Mouse (Mus musculus): ENCODE data around the gene Slc35f1.

GRCm38 (mm10) chr10:53052521-53052920 lies 362.2 kb downstream of the Slc35f1 start:
- TF ChIP-seq CTCF (IDR thresholded peaks at IDR 0.05; ENCODE audit: control insufficient read depth, insufficient read depth, insufficient read length) (no peak), MYOD1 (IDR thresholded peaks at IDR 0.05; ENCODE audit: control insufficient read depth, insufficient read length, low read depth) (no peak)
